Mouse (Mus musculus) gastrocnemius, adult 8-10 months (tissue): ENCODE data around the gene Tubb1. TPM values are rescaled to one million over a fixed set of nuclear protein-coding genes. Genes with fewer than 3 reads are reported as not detected.

Experiments
- DNase-seq, 2 experiments: peaks; one replicate each; pipeline ENCODE4 v3.0.0; 2022; ENCODE audit warnings: low spot score in 2 of 2
- total RNA-seq, 4 experiments: library from RNA; stranded (reverse); gene quantifications; 2 replicates each; pipeline ENCODE4 v1.2.4; 2022

Tubb1 gene
- total RNA-seq, 4 experiments from 2014 or later, result not detected

- no peak for DNase-seq
These were observed 51.0 kb downstream of the Tubb1 start for GRCm38 (mm10) chr2:174501517-174501916.

- no peak for DNase-seq
These were observed 51.8 kb downstream of the Tubb1 start for GRCm38 (mm10) chr2:174502321-174502720.

DNA sequence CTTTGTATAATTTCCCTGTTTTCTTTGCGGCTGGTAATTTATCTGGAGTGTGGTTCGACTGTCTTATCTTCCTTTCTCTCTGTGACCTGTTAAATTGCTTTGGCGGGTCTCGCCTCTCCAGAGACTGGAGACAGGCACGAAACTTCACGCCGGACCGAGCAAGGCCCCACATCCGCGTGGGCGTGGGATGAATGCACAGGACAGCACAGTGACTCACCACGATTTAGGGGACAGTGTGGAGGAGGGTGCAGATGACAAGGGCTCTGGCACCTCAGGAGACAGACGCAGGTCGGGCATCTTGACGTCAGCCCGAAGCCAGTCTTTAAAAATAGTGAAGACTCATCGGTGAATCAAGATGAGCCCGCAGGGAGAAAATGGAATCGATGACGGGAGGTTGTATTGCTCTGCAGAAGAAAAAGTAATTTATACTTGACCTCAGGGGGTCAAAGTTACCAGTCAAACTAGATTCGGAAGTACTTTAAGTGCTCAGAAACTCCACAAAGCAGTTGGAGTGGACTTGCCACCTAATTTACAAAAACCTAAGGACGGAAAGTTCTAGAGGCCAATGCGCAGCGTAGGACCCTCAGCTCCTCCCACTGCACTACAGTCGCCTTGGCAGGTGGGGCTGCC, 52.5 kb downstream of the Tubb1 start:
- DNase-seq, result no peak

Other genes starting within 250 kb of the Tubb1 start
- 1,000 to 10,000 TPM; 1,232 to 1,409 (median 1,307) TPM for gene Gnas, start 166.4 kb upstream of the Tubb1 start, total RNA-seq
- 1 to 10 TPM; 1.0 to 2.2 (median 1.2) TPM for gene Gm20721, start 104.0 kb upstream of the Tubb1 start, total RNA-seq
- gene Nelfcd, start 34.9 kb upstream of the Tubb1 start, total RNA-seq, result 10 to 100 TPM; 18.7 to 23.3 (median 19.6) TPM
- gene Ctsz, start 11.7 kb upstream of the Tubb1 start, total RNA-seq, result 10 to 100 TPM; 22.0 to 31.2 (median 25.4) TPM
- 1,000 to 10,000 TPM; 1,170 to 1,318 (median 1,227) TPM for gene Atp5e, start 13.4 kb downstream of the Tubb1 start, total RNA-seq
- 10 to 100 TPM; 42.5 to 49.9 (median 46.5) TPM for gene Prelid3b, start 22.4 kb downstream of the Tubb1 start, total RNA-seq
- gene Zfp831, start 192.8 kb downstream of the Tubb1 start, total RNA-seq, result under 1 TPM in 1 of 4 experiments, not detected in 3; 0.03 TPM